Mouse (Mus musculus) urinary bladder, adult 18-20 months (tissue): ENCODE data around the gene Ap4e1.
A peak's percentile ranks its signal among the peaks of the same experiment; 100 is the strongest.

Experiments used
- DNase-seq, 2 experiments: peaks; one replicate each; pipeline ENCODE4 v3.0.0; 2022; ENCODE audit warnings: low spot score in 2 of 2, mixed read lengths in 2 of 2

The Ap4e1 gene

DNA sequence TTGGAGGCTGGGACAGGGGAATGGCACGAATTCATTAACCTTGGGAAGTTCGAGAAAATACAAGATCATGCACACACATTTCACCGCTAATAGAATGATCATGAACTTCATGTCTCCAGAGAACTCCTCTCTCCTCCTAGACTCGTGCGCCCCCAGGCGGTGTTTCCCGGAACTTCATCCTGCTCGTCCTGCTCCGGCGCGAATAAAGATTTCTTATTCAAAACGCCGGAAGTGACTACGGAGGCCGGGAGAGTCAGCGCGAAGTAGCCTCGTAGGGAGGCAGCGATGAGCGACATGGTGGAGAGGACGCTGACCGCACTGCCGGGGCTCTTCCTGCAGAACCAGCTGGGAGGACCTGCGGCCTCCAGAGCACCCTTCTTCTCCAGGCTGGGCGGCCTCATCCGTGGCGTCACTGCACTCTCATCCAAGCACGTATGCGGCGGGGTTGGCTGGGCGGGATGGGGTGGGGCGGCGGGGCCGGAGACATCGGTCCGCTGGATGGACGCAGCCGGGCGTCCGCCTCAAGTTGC is at the start of gene Ap4e1:
Ap4e1 (plus strand) TSS at position 249 of the 530 bp plus-strand sequence.
- peak; percentile 90 to 99 for DNase-seq

GRCm38 (mm10) chr2:126961696-126962095 is 46.8 kb upstream of the Ap4e1 start:
- no peak for DNase-seq

- no peak for DNase-seq
Observed at GRCm38 (mm10) chr2:126977428-126977827, 31.1 kb upstream of the Ap4e1 start.

DNA sequence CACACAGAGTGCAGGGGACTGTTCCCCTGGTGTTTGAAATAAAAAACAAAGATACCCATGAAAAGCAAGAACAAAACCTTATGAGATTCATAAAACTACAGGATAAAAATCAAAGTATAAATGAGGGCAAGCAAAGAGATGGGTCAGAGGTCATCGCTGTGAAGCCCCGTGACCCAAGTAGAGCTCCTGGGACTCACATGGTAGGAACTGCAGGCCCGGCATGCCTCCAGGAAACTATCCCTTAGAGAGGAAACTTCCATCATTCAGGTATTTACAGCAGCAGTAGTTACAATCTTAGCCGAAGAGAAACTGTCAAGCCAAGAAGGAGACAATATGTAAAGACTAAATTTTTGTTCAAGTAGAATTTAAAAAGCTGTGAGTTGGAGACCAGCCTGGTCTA is 25.3 kb upstream of the Ap4e1 start:
- no peak for DNase-seq

DNA sequence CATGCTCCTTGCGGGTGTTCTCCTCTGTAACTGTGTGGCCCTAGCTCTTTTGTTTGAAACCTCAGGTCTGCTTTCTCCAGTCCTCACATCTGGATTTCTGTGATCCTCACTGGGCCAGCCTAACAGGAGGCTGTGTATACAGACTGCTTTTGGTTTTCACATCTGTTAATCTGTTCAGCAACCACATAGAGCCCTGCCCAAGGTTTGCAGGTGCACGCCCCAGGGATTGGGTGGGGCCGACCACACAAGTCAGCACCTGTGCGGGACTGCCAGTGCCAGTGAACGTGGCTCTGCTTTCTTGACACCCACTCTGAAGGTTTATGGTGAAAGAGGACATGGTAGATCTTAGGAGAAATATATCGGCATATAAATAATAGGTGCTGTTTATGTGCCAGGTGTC is 18.6 kb upstream of the Ap4e1 start:
- peak; percentile 46 to 47 for DNase-seq

GRCm38 (mm10) chr2:126992742-126993141 is 15.8 kb upstream of the Ap4e1 start:
- no peak for DNase-seq

DNA sequence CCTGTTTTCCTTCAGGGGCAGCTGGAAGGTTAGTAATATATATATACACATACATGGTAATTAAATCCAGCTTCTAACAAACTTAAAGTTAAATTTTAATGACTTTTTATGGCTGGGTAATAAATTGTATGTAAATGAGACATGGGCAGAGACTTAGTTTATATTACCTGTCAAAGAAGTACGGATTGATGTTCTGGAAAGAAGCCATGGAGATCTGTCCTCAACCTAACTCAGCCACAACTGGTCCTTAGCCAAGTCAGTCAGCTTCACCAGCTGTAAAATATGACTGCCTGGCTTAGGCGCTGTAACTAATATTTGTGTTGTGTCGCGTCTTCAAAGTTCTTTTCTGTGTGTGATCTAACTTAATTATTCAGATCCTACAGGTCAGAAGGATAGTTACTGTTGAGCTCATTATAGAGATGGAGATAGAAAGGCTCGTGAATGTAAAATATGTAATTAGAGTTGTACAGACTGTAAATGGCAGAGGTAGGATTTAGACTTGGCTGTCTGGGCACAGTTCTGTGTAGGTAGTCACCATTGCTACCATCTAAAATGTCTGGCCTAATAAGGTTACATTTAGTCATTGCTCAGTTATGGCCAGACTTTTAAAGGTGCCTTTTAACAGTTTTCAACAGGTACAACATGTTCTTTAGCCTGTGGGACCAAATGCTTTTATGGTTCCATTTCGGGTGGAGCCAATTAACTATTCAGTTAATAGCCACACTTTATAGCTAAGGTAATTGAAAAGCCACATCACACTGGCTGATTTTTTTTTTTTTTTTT is 13.9 kb upstream of the Ap4e1 start:
- no peak for DNase-seq

DNA sequence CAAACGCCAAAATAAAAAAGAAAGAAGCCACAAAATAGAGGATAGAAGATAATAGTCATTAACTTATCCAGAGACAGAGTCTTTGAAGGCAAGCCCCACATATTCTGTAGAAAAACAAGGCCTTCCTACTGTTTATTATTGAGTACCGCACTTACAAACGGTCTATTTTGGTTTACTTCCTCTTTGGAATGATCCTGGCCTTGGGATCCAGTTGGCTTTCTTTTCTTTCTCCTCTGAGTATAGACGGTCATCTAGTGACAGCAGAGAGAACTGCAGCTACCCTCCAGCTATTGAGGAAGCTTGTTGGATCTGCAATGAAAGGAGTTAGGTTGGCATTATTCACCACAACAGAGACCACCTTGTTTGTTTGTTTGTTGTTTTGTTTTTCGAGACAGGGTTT is 11.8 kb upstream of the Ap4e1 start:
- DNase-seq = peak in 1 of 2 experiments; percentile 35

- no peak for DNase-seq
Observed at GRCm38 (mm10) chr2:126998219-126998618, 10.3 kb upstream of the Ap4e1 start.

GRCm38 (mm10) chr2:127000406-127001324 is 7.9 kb upstream of the Ap4e1 start:
- no peak for DNase-seq

- no peak for DNase-seq
Observed at GRCm38 (mm10) chr2:127004046-127004445, 4.5 kb upstream of the Ap4e1 start.

GRCm38 (mm10) chr2:127006634-127007370 is 1.7 kb upstream of the Ap4e1 start:
- peak; percentile 20 to 25 for DNase-seq

- peak in 1 of 2 experiments; percentile 18 for DNase-seq
Observed at GRCm38 (mm10) chr2:127007509-127007908, 1.0 kb upstream of the Ap4e1 start.

DNA sequence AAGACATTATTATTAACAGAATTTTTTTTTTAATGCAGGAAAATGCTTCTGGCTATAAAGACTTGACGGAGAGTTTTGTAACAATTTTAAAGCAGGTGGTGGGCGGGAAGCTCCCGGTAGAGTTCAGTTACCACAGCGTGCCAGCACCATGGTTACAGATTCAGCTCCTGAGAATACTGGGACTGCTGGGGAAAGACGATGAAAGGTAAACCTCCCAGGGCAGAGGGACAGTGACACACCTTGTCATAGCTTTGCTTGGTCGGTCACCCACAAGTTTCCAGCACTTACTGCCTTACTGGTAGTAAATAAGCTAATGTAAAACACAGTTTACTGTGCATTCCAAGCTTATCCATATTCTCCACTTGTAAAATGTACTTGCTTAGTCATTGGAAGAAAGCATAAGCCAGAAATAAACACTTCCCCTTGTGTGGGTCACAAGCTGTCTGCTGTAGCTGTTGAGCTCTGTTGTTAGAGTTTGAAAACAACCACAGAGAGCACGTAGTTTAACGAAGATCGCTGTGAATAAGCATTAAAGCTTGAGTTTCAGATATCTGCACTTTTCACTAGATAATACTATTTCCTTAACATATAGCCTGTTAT is 26.6 kb downstream of the Ap4e1 start:
- DNase-seq = no peak

GRCm38 (mm10) chr2:127037299-127037698 is 28.8 kb downstream of the Ap4e1 start:
- DNase-seq = no peak

DNA sequence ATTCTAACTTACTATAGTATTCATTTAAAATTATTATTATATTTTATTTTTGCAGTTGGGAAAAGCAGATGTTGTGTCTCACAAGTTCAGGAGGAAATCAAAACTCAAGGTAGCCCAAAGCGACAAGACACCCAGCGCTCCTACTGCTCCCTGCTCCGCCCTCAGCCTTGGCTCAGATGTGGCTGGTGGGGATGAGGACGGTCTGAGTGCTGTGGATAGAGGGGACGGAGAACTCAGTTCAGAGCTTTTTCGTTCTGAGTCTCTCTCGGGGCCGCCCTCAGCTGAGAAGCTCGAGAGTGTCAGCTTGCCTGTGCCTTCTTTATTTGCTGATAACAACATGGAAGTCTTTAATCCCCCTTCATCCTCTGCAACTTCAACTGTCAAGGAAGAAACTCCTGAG is 53.0 kb downstream of the Ap4e1 start:
- DNase-seq = no peak

GRCm38 (mm10) chr2:127068806-127069205 is 60.3 kb downstream of the Ap4e1 start:
- DNase-seq = no peak

- DNase-seq = no peak
Observed at GRCm38 (mm10) chr2:127069781-127070434, 61.4 kb downstream of the Ap4e1 start.

DNA sequence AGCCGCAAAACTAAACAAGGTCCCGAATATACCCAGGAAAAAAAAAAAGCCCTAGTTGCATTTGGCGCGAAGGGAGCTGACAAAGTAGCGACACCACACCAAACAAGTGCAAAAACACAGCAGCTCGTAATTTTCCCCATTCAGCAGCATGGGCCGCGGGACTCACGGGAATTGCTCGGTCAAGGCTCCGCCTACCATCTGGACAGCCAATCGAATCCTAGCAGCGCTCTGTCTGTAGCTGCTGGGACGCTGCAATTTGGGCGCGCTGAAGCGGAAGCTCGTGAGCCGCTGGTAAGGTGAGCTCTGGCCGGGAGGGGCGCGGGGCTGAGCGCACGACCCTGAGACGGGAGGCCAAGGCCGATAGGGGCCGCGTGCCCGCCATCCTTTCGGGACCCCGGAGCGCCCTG is 61.9 kb downstream of the Ap4e1 start, which contains the start of gene Blvra:
Blvra (plus strand) TSS at position 231 of the 407 bp plus-strand sequence.
- DNase-seq = peak; percentile 65 to 83

DNA sequence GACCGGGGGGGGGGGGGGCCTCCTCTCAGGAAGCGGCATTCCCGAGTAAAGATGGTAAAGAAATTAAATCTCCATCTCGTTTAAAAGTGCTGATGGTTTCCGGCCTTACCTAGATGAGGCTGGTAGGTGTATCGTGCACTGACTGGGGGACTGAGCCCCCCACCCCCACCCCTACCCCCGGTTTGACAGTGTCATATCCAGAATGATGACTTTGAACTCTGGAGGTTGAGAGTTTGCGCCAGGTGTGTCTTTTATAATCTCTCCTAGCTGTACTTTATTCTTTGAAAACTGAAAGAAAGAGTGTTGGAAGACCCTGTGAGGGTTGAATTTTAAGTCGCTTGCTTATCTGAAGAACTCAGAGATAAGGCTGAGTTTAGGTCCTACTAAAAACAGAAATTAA is 62.4 kb downstream of the Ap4e1 start:
- DNase-seq = no peak

DNA sequence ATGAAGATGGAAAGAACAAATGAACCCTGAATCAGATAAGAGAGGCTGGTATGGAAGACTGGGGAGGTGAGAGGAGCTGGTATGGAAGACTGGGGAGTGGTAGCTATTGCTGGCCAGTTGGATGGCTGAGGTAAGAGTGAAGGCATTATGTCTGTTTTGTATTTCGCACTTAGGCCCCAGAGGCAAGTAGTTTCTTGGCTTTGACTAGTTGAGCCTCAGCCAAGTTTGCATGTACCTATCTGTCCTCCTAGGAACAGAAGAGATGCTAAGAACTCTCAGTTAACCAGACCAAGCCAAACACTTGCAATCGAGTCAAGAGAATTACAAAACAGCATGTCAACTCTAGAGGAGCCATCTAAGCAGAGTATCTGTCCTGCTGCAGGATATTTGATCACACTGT is 65.6 kb downstream of the Ap4e1 start:
- no peak for DNase-seq
